Mouse (Mus musculus) lung, adult 2 months (tissue): ENCODE data around the gene Khdrbs2.

Source experiments
- CTCF ChIP-seq: fragments of 200-500 bp; IDR thresholded peaks from 2 replicates; pipeline ENCODE4 v1.5.1; 2011; ENCODE audit warnings: mild to moderate bottlenecking, low read length, control low read depth; ENCODE audit not compliant: insufficient read depth
- POLR2A ChIP-seq: fragments of 200-500 bp; IDR thresholded peaks from 2 replicates; pipeline ENCODE4 v1.6.1; 2011; ENCODE audit warnings: low read depth, mild to moderate bottlenecking, control low read depth, low read length, borderline replicate concordance; ENCODE audit errors: extremely low read depth

DNA sequence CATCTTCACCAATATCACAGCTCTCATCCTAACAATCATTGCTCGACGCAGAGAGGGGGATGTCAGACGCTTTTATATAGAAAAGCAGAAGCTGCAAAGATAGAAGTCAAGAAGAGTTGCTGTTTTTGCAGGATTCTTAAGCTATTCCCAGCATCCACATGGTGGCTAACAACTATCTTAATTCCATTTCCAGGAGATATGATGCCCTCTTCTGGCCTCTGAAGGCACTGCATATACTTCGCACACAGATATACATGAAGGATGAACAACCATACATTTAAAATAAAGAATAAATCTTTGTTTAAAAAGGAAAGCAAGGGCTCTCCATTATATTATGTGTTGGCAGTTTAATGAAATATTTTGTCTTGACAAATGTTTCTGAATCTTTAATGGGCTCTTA, 527.6 kb downstream of the Khdrbs2 start:
- no peak for TF ChIP-seq CTCF
- TF ChIP-seq POLR2A: no peak
